In the genomic region with DNA sequence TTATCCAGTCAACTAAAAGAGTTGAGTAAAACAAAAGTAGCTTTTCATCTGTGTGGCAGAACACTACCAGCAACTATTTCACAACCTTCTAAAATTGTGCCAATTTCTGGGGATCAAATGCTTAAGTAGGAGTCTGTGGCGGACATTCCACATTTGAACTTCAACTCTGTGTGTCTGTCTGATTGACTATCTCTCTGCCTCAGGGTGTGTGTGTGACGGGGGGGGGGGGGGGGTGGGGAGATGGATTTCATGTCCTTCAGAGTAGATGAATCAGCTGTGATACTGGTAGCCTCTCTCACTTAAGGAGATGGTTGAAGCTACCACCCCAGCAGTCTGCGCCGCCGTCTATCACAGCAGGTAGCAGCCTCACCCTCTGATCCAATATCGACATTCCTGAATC, we compare ENCODE assay signal across 28 mouse cellular contexts. TPM values are rescaled to one million over a fixed set of nuclear protein-coding genes. Genes with fewer than 3 reads are reported as not detected.
"Had no signal": no experiment of that assay in that cellular context is flagged by ENCODE, and none has a peak within 500 bp of the region (broad histone marks: within the 10 kb centered on the region; RNA-seq: fewer than 3 reads in every experiment).

No protein-coding gene starts in this region.

- H3K27me3 ChIP-seq: heart, embryonic 13.5 days; heart, embryonic 15.5 days; hindbrain, embryonic 13.5 days; hindbrain, embryonic 15.5 days; kidney, embryonic 15.5 days; limb, embryonic 13.5 days; limb, embryonic 15.5 days had no signal

- ATAC-seq: forebrain, embryonic 16.5 days; hindbrain, postnatal 0 days; intestine, embryonic 16.5 days had no signal

- H3K4me1 ChIP-seq: hindbrain, embryonic 13.5 days; hindbrain, embryonic 15.5 days; limb, embryonic 13.5 days; limb, embryonic 15.5 days had no signal

- H3K36me3 ChIP-seq: heart, embryonic 13.5 days; heart, embryonic 15.5 days; hindbrain, embryonic 13.5 days; hindbrain, embryonic 15.5 days; kidney, embryonic 15.5 days; limb, embryonic 13.5 days; limb, embryonic 15.5 days had no signal

- H3K9ac ChIP-seq: heart, embryonic 13.5 days; heart, embryonic 15.5 days; hindbrain, embryonic 13.5 days; hindbrain, embryonic 15.5 days; kidney, embryonic 15.5 days; limb, embryonic 13.5 days; limb, embryonic 15.5 days; liver, embryonic 14.5 days had no signal

- H3K4me2 ChIP-seq: heart, embryonic 11.5 days; heart, embryonic 13.5 days; heart, embryonic 15.5 days; hindbrain, embryonic 13.5 days; hindbrain, embryonic 15.5 days; kidney, embryonic 15.5 days; limb, embryonic 13.5 days; limb, embryonic 15.5 days had no signal

- H3K27ac ChIP-seq: gastrocnemius, adult 2 months; heart, adult 2 months; heart, embryonic 13.5 days; heart, embryonic 15.5 days; hindbrain, embryonic 13.5 days; hindbrain, embryonic 15.5 days; hindbrain, postnatal 0 days; kidney, embryonic 15.5 days; kidney, postnatal 0 days; limb, embryonic 13.5 days; limb, embryonic 15.5 days; liver, embryonic 14.5 days had no signal

- DNase-seq: gastrocnemius, adult 2 months; gastrocnemius, postnatal 10 days; gastrocnemius, postnatal 25 days; heart, adult 2 months; kidney, adult 11 months; kidney, adult 2 months; kidney, adult 9 months; kidney, postnatal 14 days; kidney, postnatal 36 days; layer of hippocampus, adult 9-11 months; layer of hippocampus, postnatal 36 days; left cerebral cortex, postnatal 4 days had no signal

- H3K9me3 ChIP-seq: heart, embryonic 13.5 days; heart, embryonic 15.5 days; hindbrain, embryonic 13.5 days; hindbrain, embryonic 15.5 days; kidney, embryonic 15.5 days; limb, embryonic 13.5 days; limb, embryonic 15.5 days had no signal

- H3K4me3 ChIP-seq: gastrocnemius, adult 2 months; heart, adult 2 months; heart, embryonic 13.5 days; heart, embryonic 15.5 days; hindbrain, embryonic 13.5 days; hindbrain, embryonic 15.5 days; kidney, embryonic 15.5 days; limb, embryonic 13.5 days; limb, embryonic 15.5 days had no signal

RNA-seq across cellular contexts. Expression of a gene that starts 54.8 kb away (rescaled TPM):
- total RNA-seq: hematopoietic stem cell, adult 5-6 weeks had no signal
- polyA plus RNA-seq: heart, embryonic 11.5 days; hindbrain, embryonic 11.5 days; hindbrain, embryonic 15.5 days; limb, embryonic 11.5 days had no signal
